Mouse (Mus musculus) kidney, adult 2 months (tissue): ENCODE results near the gene Avl9. TPM values are rescaled to one million over a fixed set of nuclear protein-coding genes. Genes with fewer than 3 reads are reported as not detected.

Source experiments
- DNase-seq: peaks from one replicate; pipeline ENCODE4 v3.0.0; 2021
- H3K27ac ChIP-seq: fragments of 200-500 bp; 2 replicates; pipeline ENCODE4 v1.5.1; 2012; ENCODE audit warnings: low read depth, low read length, control low read depth, inconsistent platforms; ENCODE audit not compliant: insufficient read depth
- H3K27me3 ChIP-seq: fragments of 200-500 bp; replicated peaks from 2 replicates; pipeline ENCODE4 v1.6.1; 2012; ENCODE audit warnings: mild to moderate bottlenecking, moderate library complexity, low read length, inconsistent platforms; ENCODE audit not compliant: control insufficient read depth, insufficient read depth
- H3K36me3 ChIP-seq: fragments of 200-500 bp; 2 replicates; pipeline ENCODE4 v1.6.1; 2012; ENCODE audit warnings: mild to moderate bottlenecking, moderate library complexity, low read length, inconsistent platforms; ENCODE audit not compliant: control insufficient read depth, insufficient read depth
- H3K4me1 ChIP-seq: fragments of 200-500 bp; 2 replicates; pipeline ENCODE4 v1.6.1; 2011; ENCODE audit warnings: low read length; ENCODE audit not compliant: control insufficient read depth, insufficient read depth
- H3K4me3 ChIP-seq: fragments of 200-500 bp; 2 replicates; pipeline ENCODE4 v1.5.1; 2011; ENCODE audit warnings: mild to moderate bottlenecking, low read depth, low read length, control low read depth; ENCODE audit not compliant: insufficient read depth
- CTCF ChIP-seq: fragments of 200-500 bp; conservative IDR thresholded peaks from 2 replicates; pipeline ENCODE4 v1.5.1; 2011; ENCODE audit warnings: low read depth, mild to moderate bottlenecking, control low read depth, low read length, moderate library complexity, mixed read lengths; ENCODE audit not compliant: insufficient read depth, insufficient read length
- POLR2A ChIP-seq: fragments of 200-500 bp; IDR thresholded peaks from one replicate; pipeline ENCODE4 v1.6.1; 2011; ENCODE audit warnings: low read depth, low read length, control low read depth
- WGBS: fragments of 180-500 bp; shearing (Covaris S2); methylation state at CpG from one replicate; pipeline ENCODE4 v1.1.7; 2018; 5-methylcytosine and 5-hydroxymethylcytosine counted together
- polyA plus RNA-seq: library from polyadenylated mRNA; depleted of rRNA; stranded (reverse); fragments of >200 nt; gene quantifications from 2 replicates; pipeline ENCODE4 v1.2.3, GENCODE M21; 2012; rRNA removed

Gene Avl9
- polyA plus RNA-seq, result 7.8 and 8.2 TPM in 2 replicates

DNA sequence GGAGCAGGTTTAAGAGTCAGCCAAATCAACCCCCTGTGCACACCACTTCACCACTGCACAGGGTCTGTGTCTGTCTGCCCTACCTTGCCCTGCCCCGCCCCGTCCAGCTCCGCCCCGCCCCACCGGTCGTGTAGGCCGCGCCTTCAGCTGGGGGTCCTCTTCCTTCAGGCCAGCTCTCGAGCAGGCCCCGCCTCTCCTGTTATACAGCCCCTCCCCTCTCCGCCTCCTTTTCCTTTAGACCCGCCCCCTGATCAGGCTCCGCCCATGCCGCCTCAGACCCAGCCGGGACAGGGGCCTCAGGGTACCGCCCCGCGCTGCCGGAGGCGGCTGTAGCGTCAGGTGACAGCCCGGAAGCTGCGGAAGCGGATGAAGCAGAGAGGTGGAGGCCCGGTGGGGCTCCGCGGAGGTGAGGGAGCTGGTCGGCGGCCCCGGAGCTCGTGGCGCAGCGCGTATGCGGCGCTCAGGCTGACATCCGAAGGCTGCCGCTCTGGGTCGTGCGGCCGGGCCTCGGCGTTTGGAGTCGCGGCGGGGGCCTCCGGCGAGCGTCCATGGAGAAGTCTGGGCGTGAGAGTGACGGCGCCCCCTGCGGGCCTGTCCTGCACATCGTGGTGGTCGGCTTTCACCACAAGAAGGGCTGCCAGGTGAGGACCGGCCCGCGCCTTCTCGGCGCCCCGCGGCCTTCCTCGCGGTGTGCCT is at the start of gene Avl9:
TSS of gene Avl9 (plus strand) at position 326 of the 696 bp plus-strand sequence.
- TF ChIP-seq CTCF (peak; percentile 57), POLR2A (no peak)
- Histone ChIP-seq H3K27ac (peak within 1 kb of the TSS; percentile 72), H3K4me3 (peak within 1 kb of the TSS; percentile 95), H3K36me3 (no peaks in the 10 kb centered on the region), H3K27me3 (no peaks in the 10 kb centered on the region), H3K4me1 (peaks cover 6% of the 10 kb centered on the region; the same call in 1 of the 2 replicates)
- whole genome bisulfite sequencing, result under 1% methylated on average over 64 of the region's 64 CpGs
- DNase-seq, result peak; percentile 99

DNA sequence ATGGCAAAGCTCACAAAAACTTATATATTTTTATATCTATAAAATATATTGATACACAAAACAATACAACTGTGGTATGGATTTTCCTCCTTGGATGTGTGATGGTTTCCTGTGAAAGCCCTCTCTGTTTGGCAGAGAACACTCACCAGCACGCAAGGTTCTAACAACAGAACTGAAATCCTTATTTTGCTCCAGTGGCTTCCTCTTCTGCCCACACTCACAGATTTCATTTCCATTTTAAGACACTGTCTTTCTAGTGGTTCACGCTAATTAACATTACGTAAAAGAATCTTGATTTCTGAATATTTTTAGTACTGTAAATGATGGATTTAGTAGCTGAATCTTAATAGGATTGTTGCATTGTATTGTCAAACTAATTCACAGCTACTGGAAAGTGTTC is 26.5 kb upstream of the Avl9 start:
- H3K27me3 ChIP-seq, result no peaks in the 10 kb centered on the region
- DNase-seq, result no peak

DNA sequence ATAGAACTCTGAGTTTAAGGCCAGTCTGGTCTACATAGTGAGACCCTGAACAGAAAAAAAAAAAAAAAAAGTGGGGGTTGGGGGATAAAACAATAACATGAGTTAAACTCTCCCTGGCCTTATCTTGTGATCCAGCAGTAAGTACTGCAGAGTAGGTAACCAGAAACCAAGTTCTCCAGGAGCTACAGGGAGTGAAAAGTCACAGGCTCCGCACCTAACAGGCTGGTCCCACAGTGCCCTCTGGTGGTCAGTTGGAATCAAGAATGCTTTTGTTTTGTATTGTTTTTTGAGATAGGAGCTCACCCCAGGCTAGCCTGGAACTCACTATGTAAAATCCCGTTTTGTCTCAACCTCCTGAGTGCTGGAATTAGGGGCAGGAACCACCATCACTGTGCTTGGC is 23.5 kb upstream of the Avl9 start:
- no peak overlapping the region for H3K27ac ChIP-seq
- no peaks in the 10 kb centered on the region for H3K4me1 ChIP-seq
- H3K4me3 ChIP-seq, result no peak overlapping the region
- H3K27me3 ChIP-seq, result no peaks in the 10 kb centered on the region
- no peak for TF ChIP-seq POLR2A
- TF ChIP-seq CTCF, result peak; percentile 78
- 5% methylated on average over 2 of the region's 2 CpGs for WGBS
- no peaks in the 10 kb centered on the region for H3K36me3 ChIP-seq
- peak; percentile 70 for DNase-seq

More for the DNA sequence above, 26.5 kb upstream of the Avl9 start:
- Histone ChIP-seq H3K4me3 (no peak overlapping the region), H3K4me1 (no peaks in the 10 kb centered on the region), H3K36me3 (no peaks in the 10 kb centered on the region), H3K27ac (no peak overlapping the region)
- 91% methylated on average over 3 of the region's 3 CpGs for WGBS
- TF ChIP-seq CTCF (no peak), POLR2A (no peak)

DNA sequence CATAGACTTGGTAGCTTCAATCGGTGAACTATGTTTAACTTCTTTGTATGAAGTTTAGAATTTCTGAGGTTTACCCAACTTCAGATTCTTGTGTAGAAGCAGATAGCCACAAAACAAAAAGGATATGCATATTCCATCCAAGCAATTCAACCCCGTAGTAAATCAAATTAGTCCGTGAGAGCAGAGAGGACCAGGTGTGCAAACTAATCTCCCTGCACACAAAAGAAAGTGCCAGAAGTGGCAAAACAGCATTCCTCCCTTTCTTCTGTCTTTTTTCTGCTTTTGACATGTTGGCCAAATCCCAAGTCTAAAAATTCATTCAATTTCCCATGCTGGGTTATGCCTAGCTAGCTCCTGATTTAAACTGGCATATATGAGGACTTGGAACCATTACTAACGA is 22.3 kb upstream of the Avl9 start:
- Histone ChIP-seq H3K36me3 (no peaks in the 10 kb centered on the region), H3K4me3 (no peak overlapping the region), H3K4me1 (no peaks in the 10 kb centered on the region), H3K27ac (no peak overlapping the region), H3K27me3 (no peaks in the 10 kb centered on the region)
- no peak for TF ChIP-seq CTCF
- no peak for TF ChIP-seq POLR2A
- no peak for DNase-seq
- WGBS, result 83% methylated on average over 4 of the region's 4 CpGs

DNA sequence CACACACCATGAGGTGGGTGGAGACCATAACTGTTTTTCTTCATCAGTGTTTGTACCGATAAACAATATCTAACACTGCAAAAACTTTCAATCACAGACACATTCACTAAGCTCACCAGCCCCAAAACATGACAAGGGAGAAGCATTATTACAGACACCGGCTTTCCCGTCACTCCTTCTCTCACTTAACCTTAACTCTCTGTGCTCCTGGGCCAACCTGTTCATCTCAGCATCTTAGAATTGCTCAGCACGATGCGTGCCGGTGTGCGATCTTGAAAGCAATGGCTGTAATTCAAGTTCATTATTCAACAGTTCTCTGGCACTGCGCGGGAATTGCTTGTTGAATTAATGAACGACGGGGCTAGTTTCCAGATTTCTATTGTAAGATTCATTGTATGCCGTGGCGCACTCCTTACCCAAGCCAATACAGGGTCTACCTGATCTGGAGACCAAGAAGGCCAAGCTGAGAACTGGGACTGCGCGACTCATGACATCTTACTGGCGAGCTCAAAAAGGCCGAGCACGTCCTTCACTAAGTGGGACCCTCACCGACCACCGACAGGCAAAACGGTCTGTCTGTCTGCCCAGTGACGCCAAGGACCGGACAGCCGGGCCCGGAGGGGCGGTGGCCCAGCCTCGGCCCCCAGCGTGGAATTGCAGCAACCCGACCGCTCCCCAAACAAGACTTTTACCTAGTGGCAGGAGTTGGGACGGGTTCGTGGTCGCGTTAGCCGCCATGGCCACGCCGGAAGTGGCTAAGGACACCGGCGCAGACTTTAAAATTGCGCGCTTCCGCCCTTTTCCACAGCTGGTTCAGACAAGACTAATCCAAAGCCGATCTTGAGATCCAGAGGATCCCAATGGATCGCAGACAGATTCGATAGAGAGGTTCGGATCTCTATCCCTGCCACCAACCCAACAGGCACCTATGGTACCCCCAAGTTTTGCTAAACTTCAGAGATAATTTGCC is 10.5 kb upstream of the Avl9 start, which contains the start of gene Lsm5:
TSS of gene Lsm5 (minus strand) at position 780 of the 970 bp plus-strand sequence.
- no peaks in the 10 kb centered on the region for H3K36me3 ChIP-seq
- H3K27ac ChIP-seq, result no peak within 1 kb of the TSS
- WGBS, result under 1% methylated on average over 46 of the region's 46 CpGs
- H3K27me3 ChIP-seq, result no peaks in the 10 kb centered on the region
- H3K4me3 ChIP-seq, result peak within 1 kb of the TSS; percentile 93
- peak; percentile 94 for DNase-seq
- H3K4me1 ChIP-seq, result no peaks in the 10 kb centered on the region
- TF ChIP-seq POLR2A, result no peak
- no peak for TF ChIP-seq CTCF

DNA sequence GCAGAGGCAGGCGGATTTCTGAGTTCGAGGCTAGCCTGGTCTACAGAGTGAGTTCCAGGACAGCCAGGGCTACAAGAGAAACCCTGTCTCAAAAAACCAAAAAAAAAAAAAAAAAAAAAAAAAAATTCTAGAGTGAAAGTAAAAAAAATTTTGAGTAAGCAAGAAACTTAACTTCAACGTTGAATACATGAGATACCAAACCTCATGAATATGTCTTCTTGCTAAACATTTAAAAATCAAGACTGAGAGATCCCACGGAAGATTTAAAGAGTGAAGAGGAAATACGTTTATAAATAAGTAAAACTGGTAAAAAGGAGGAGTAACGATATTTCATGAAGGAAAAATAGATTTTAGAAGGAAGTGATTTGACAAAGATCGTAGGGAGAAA is 519 bp upstream of the Avl9 start:
- WGBS, result 37% methylated on average over 7 of the region's 7 CpGs
- H3K36me3 ChIP-seq, result no peaks in the 10 kb centered on the region
- H3K4me3 ChIP-seq, result peak overlapping the region; percentile 37
- no peaks in the 10 kb centered on the region for H3K27me3 ChIP-seq
- TF ChIP-seq CTCF (no peak), POLR2A (no peak)
- no peak overlapping the region for H3K27ac ChIP-seq
- H3K4me1 ChIP-seq, result peaks cover 6% of the 10 kb centered on the region; the same call in 1 of the 2 replicates
- no peak for DNase-seq

DNA sequence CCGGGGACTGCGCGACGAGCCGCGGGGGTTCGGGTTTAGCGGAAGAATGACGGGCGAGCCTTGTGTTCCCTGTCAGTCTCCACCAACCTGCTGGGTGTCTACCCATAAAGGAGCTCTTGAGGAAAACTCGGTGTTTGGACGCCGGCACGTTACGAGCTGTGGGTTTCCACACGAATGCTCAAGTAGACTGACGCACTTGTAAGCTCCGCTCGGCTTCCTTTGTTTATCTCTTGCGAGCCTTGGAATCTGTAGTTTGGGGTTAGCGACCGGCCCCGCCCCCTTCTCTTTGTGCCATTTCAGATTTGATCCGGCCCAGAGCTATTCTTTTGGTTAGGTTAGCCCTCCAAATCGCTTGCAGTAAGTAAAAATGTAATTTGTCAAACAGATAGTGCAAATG is 569 bp downstream of the Avl9 start:
- Histone ChIP-seq H3K4me1 (peaks cover 6% of the 10 kb centered on the region; the same call in 1 of the 2 replicates), H3K36me3 (no peaks in the 10 kb centered on the region), H3K27ac (peak overlapping the region; percentile 72), H3K27me3 (no peaks in the 10 kb centered on the region), H3K4me3 (peak overlapping the region; percentile 95)
- TF ChIP-seq CTCF (no peak), POLR2A (no peak)
- peak; percentile 51 for DNase-seq
- under 1% methylated on average over 25 of the region's 25 CpGs for WGBS
